Mouse (Mus musculus): ENCODE measurements around the gene Mlip. TPM values are rescaled to one million over a fixed set of nuclear protein-coding genes. Genes with fewer than 3 reads are reported as not detected.

Mlip gene
- total RNA-seq, 2 experiments from 2014 or later, result 41.8 to 57.7 TPM

- no peak for DNase-seq (ENCODE audit: extremely low spot score in 1 of 2, low spot score in 1 of 2)
These were observed 6.7 kb upstream of the Mlip start for GRCm38 (mm10) chr9:77359278-77359973.

- no peak for DNase-seq (ENCODE audit: extremely low spot score in 1 of 2, low spot score in 1 of 2)
These were observed 1.2 kb upstream of the Mlip start for GRCm38 (mm10) chr9:77353942-77354341.

- DNase-seq (ENCODE audit: extremely low spot score in 1 of 2, low spot score in 1 of 2), result no peak
These were observed 5.1 kb downstream of the Mlip start for GRCm38 (mm10) chr9:77347704-77348103.

GRCm38 (mm10) chr9:77344318-77344717, 8.5 kb downstream of the Mlip start:
- DNase-seq (ENCODE audit: extremely low spot score in 1 of 2, low spot score in 1 of 2), result no peak

GRCm38 (mm10) chr9:77340159-77340862, 12.5 kb downstream of the Mlip start:
- peak; percentile 20 to 30 for DNase-seq (ENCODE audit: extremely low spot score in 1 of 2, low spot score in 1 of 2)

- DNase-seq (ENCODE audit: extremely low spot score in 1 of 2, low spot score in 1 of 2), result no peak
These were observed 13.1 kb downstream of the Mlip start for GRCm38 (mm10) chr9:77339571-77340148.

GRCm38 (mm10) chr9:77335370-77335769, 17.4 kb downstream of the Mlip start:
- no peak for DNase-seq (ENCODE audit: extremely low spot score in 1 of 2, low spot score in 1 of 2)

GRCm38 (mm10) chr9:77318346-77318745, 34.4 kb downstream of the Mlip start:
- no peak for DNase-seq (ENCODE audit: extremely low spot score in 1 of 2, low spot score in 1 of 2)

- DNase-seq (ENCODE audit: extremely low spot score in 1 of 2, low spot score in 1 of 2), result no peak
These were observed 42.2 kb downstream of the Mlip start for GRCm38 (mm10) chr9:77310548-77310947.

- no peak for DNase-seq (ENCODE audit: extremely low spot score in 1 of 2, low spot score in 1 of 2)
These were observed 47.4 kb downstream of the Mlip start for GRCm38 (mm10) chr9:77305417-77305816.

GRCm38 (mm10) chr9:77302340-77302739, 50.4 kb downstream of the Mlip start:
- peak in 1 of 2 experiments; percentile 3 for DNase-seq (ENCODE audit: extremely low spot score in 1 of 2, low spot score in 1 of 2)

- DNase-seq (ENCODE audit: extremely low spot score in 1 of 2, low spot score in 1 of 2), result no peak
These were observed 64.8 kb downstream of the Mlip start for GRCm38 (mm10) chr9:77287958-77288357.

GRCm38 (mm10) chr9:77279371-77279770, 73.4 kb downstream of the Mlip start:
- DNase-seq (ENCODE audit: extremely low spot score in 1 of 2, low spot score in 1 of 2), result no peak

- DNase-seq (ENCODE audit: extremely low spot score in 1 of 2, low spot score in 1 of 2), result no peak
These were observed 74.7 kb downstream of the Mlip start for GRCm38 (mm10) chr9:77278055-77278454.

- DNase-seq (ENCODE audit: extremely low spot score in 1 of 2, low spot score in 1 of 2), result no peak
These were observed 75.5 kb downstream of the Mlip start for GRCm38 (mm10) chr9:77277270-77277669.

GRCm38 (mm10) chr9:77276451-77277154, 76.2 kb downstream of the Mlip start:
- no peak for DNase-seq (ENCODE audit: extremely low spot score in 1 of 2, low spot score in 1 of 2)

- no peak for DNase-seq (ENCODE audit: extremely low spot score in 1 of 2, low spot score in 1 of 2)
These were observed 80.0 kb downstream of the Mlip start for GRCm38 (mm10) chr9:77272727-77273126.

- no peak for DNase-seq (ENCODE audit: extremely low spot score in 1 of 2, low spot score in 1 of 2)
These were observed 87.3 kb downstream of the Mlip start for GRCm38 (mm10) chr9:77265268-77266017.

GRCm38 (mm10) chr9:77259052-77259451, 93.7 kb downstream of the Mlip start:
- no peak for DNase-seq (ENCODE audit: extremely low spot score in 1 of 2, low spot score in 1 of 2)

- DNase-seq (ENCODE audit: extremely low spot score in 1 of 2, low spot score in 1 of 2), result no peak
These were observed 94.5 kb downstream of the Mlip start for GRCm38 (mm10) chr9:77258265-77258664.
